In the genomic region with DNA sequence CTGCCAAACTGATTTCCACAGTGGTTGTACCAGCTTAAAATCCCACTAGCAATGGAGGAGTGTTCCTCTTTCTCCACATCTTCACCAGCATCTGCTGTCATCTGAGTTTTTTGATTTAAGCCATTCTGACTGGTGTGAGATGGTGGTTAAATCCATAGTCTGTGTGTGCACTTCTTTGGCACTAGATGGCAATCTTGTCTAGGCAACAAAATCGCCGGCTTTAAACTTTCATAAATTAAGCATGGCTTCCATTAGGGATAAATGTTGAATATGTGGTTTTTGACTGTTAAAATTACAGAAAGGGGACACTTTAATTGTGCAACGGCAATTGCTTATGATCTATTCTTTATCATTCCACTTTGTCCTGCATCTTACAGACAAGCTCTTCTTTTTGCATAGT, we compare ENCODE assay signal across 1 mouse cellular context.
A peak's percentile ranks its signal among the peaks of the same experiment; 100 is the strongest.
TF ChIP-seq lines count a peak whose summit lies in the region.

No protein-coding gene starts in this region.

TF ChIP-seq in CH12.LX, 34 proteins besides CTCF, POLR2A, EP300 and RAD21:
- TF ChIP-seq SMC3 (IDR thresholded peaks at IDR 0.05; ENCODE audit: low read depth, low read length) = peak; percentile 40
